Mouse (Mus musculus) C2C12 (cell line): ENCODE results near the gene Bpifb2. TPM values are rescaled to one million over a fixed set of nuclear protein-coding genes. Genes with fewer than 3 reads are reported as not detected.
"Not testable (repeated sequence)": the region's sequence is repeated elsewhere in the genome, so short reads cannot be mapped to it uniquely, and the experiment has no call there.

Experiments used
- H3K27me3 ChIP-seq: one replicate; pipeline ENCODE4 v1.6.1; 2011; ENCODE audit not compliant: control insufficient read depth, insufficient read depth, insufficient read length
- H3K36me3 ChIP-seq: one replicate; pipeline ENCODE4 v1.6.1; 2011; ENCODE audit not compliant: control insufficient read depth, insufficient read depth
- H3K4me3 ChIP-seq: one replicate; pipeline ENCODE4 v1.5.1; 2011; ENCODE audit warnings: mild to moderate bottlenecking, control low read depth; ENCODE audit not compliant: poor library complexity, insufficient read depth, severe bottlenecking
- H3K79me2 ChIP-seq: one replicate; pipeline ENCODE4 v1.6.1; 2011; ENCODE audit not compliant: control insufficient read depth, insufficient read depth
- H3K79me3 ChIP-seq: one replicate; pipeline ENCODE4 v1.6.1; 2011; ENCODE audit warnings: low read depth, control low read depth
- H3ac ChIP-seq: one replicate; pipeline ENCODE3; 2011; ENCODE audit warnings: low read depth; ENCODE audit not compliant: control insufficient read depth, insufficient read length
- CEBPB ChIP-seq: IDR thresholded peaks from one replicate; pipeline ENCODE4 v1.6.1; 2011; ENCODE audit warnings: low read depth, mild to moderate bottlenecking, control low read depth, moderate library complexity
- CTCF ChIP-seq: IDR thresholded peaks from one replicate; pipeline ENCODE4 v1.5.1; 2011; ENCODE audit not compliant: control insufficient read depth, insufficient read depth, insufficient read length
- FOSL1 ChIP-seq: IDR thresholded peaks from one replicate; pipeline ENCODE4 v1.8.0; 2011; ENCODE audit warnings: mild to moderate bottlenecking, low read length; ENCODE audit not compliant: poor library complexity, insufficient read depth, severe bottlenecking
- MAX ChIP-seq: IDR thresholded peaks from one replicate; pipeline ENCODE4 v1.6.1; 2011; ENCODE audit warnings: mild to moderate bottlenecking, control low read depth
- MYOD1 ChIP-seq: IDR thresholded peaks from one replicate; pipeline ENCODE4 v1.6.1; 2011; ENCODE audit warnings: low read depth; ENCODE audit not compliant: control insufficient read depth, insufficient read length
- MYOG ChIP-seq: IDR thresholded peaks from one replicate; pipeline ENCODE4 v1.6.1; 2011; ENCODE audit not compliant: control insufficient read depth, insufficient read length; ENCODE audit errors: extremely low read depth
- USF1 ChIP-seq: IDR thresholded peaks from one replicate; pipeline ENCODE4 v1.6.1; 2011; ENCODE audit warnings: low read depth, mild to moderate bottlenecking, control low read depth, moderate library complexity
- long read RNA-seq, 2 experiments: library from polyadenylated mRNA; unstranded; transcript quantifications; one replicate each; pipeline ENCODE4 v2.0.0; 2019 to 2020
- polyA plus RNA-seq: library from polyadenylated mRNA; unstranded; fragments of >200 nt; fragmentation: generic; extraction: Trizol; gene quantifications from one replicate; pipeline ENCODE4 v1.2.1, GENCODE M21; 2012; ENCODE audit warnings: missing spikeins

Gene Bpifb2
- polyA plus RNA-seq, result not detected
- long read RNA-seq, experiment 1, result 0 reads
- long read RNA-seq, experiment 2, result 0 reads

- H3K27me3 ChIP-seq, result peaks cover 12% of the 10 kb centered on the region
- no peak within 1 kb of the TSS for H3ac ChIP-seq
- TF ChIP-seq MYOG (no peak), CEBPB (no peak), MYOD1 (no peak), CTCF (no peak), MAX (no peak), FOSL1 (no peak), USF1 (no peak)
Observed at GRCm38 (mm10) chr2:153874745-153875144, at the start of gene Bpifb2. Gene Bpifb2, plus strand, starts transcription at chr2:153875045.

GRCm38 (mm10) chr2:153825900-153826299 lies 48.9 kb upstream of the Bpifb2 start:
- not testable (repeated sequence) for H3K79me2 ChIP-seq, H3ac ChIP-seq, H3K79me3 ChIP-seq, H3K36me3 ChIP-seq, H3K27me3 ChIP-seq, H3K4me3 ChIP-seq

More at GRCm38 (mm10) chr2:153874745-153875144, at the start of gene Bpifb2:
- H3K4me3 ChIP-seq, result no peak within 1 kb of the TSS
- H3K79me2 ChIP-seq, result no peaks in the 10 kb centered on the region
- no peaks in the 10 kb centered on the region for H3K36me3 ChIP-seq
- no peaks in the 10 kb centered on the region for H3K79me3 ChIP-seq

GRCm38 (mm10) chr2:153827171-153827830 lies 47.5 kb upstream of the Bpifb2 start:
- Histone ChIP-seq H3K36me3 (no peaks in the 10 kb centered on the region), H3ac (no peak overlapping the region), H3K27me3 (peaks cover 18% of the 10 kb centered on the region), H3K4me3 (no peak overlapping the region), H3K79me2 (no peaks in the 10 kb centered on the region), H3K79me3 (no peaks in the 10 kb centered on the region)
- no peak for TF ChIP-seq MYOD1
- TF ChIP-seq CTCF, result no peak
- TF ChIP-seq CEBPB, result no peak
- no peak for TF ChIP-seq MYOG
- no peak for TF ChIP-seq USF1
- TF ChIP-seq FOSL1, result no peak

GRCm38 (mm10) chr2:153828704-153829103 lies 46.1 kb upstream of the Bpifb2 start:
- no peaks in the 10 kb centered on the region for H3K36me3 ChIP-seq
- no peak overlapping the region for H3K4me3 ChIP-seq
- no peak for TF ChIP-seq CEBPB
- TF ChIP-seq USF1, result no peak
- TF ChIP-seq CTCF, result no peak
- no peak for TF ChIP-seq MYOG
- no peak for TF ChIP-seq MYOD1
- no peak for TF ChIP-seq FOSL1
- no peak for TF ChIP-seq MAX
- H3K79me3 ChIP-seq, result no peaks in the 10 kb centered on the region
- H3K27me3 ChIP-seq, result peaks cover 18% of the 10 kb centered on the region
- no peak overlapping the region for H3ac ChIP-seq
- H3K79me2 ChIP-seq, result no peaks in the 10 kb centered on the region

- Histone ChIP-seq H3K79me2 (no peaks in the 10 kb centered on the region), H3K4me3 (no peak overlapping the region), H3K27me3 (peaks cover 18% of the 10 kb centered on the region), H3ac (no peak overlapping the region), H3K79me3 (no peaks in the 10 kb centered on the region), H3K36me3 (no peaks in the 10 kb centered on the region)
- no peak for TF ChIP-seq MYOG
- TF ChIP-seq FOSL1, result no peak
- TF ChIP-seq MYOD1, result no peak
- TF ChIP-seq MAX, result no peak
- no peak for TF ChIP-seq CEBPB
- TF ChIP-seq USF1, result no peak
- TF ChIP-seq CTCF, result no peak
Observed at GRCm38 (mm10) chr2:153833291-153833690, 41.6 kb upstream of the Bpifb2 start.

- H3K79me3 ChIP-seq, result no peaks in the 10 kb centered on the region
- TF ChIP-seq FOSL1 (no peak), MYOD1 (no peak), CTCF (no peak)
- H3K36me3 ChIP-seq, result no peaks in the 10 kb centered on the region
- H3K79me2 ChIP-seq, result no peaks in the 10 kb centered on the region
- H3K27me3 ChIP-seq, result no peaks in the 10 kb centered on the region
- no peak overlapping the region for H3K4me3 ChIP-seq
- no peak overlapping the region for H3ac ChIP-seq
Observed at GRCm38 (mm10) chr2:153842854-153843253, 32.0 kb upstream of the Bpifb2 start.
